Mouse (Mus musculus): ENCODE results near the gene Slc4a1. TPM values are rescaled to one million over a fixed set of nuclear protein-coding genes. Genes with fewer than 3 reads are reported as not detected.

The Slc4a1 gene
- polyA plus RNA-seq, 1 experiment from 2014 or later = 2.5 TPM

- H3K27me3 ChIP-seq (replicated peaks) = no peaks in the 10 kb centered on the region; the same call in 1 of the 2 replicates
- no peak for ATAC-seq (ENCODE audit: low FRiP score)
- no peak overlapping the region for H3K27ac ChIP-seq (replicated peaks)
- WGBS = 32% methylated on average over 2 of the region's 2 CpGs
- no peaks in the 10 kb centered on the region for H3K36me3 ChIP-seq
- no peak overlapping the region for H3K4me3 ChIP-seq (replicated peaks)
- H3K9ac ChIP-seq (replicated peaks) = no peak overlapping the region
- H3K4me2 ChIP-seq = no peak overlapping the region
- no peaks in the 10 kb centered on the region for H3K9me3 ChIP-seq (replicated peaks)
- H3K4me1 ChIP-seq = peaks cover 12% of the 10 kb centered on the region; the same call in 1 of the 2 replicates
Measured at GRCm38 (mm10) chr11:102373646-102374045, 7.6 kb upstream of the Slc4a1 start.

GRCm38 (mm10) chr11:102372936-102373335 is 6.9 kb upstream of the Slc4a1 start:
- H3K9ac ChIP-seq (replicated peaks) = no peak overlapping the region
- no peak overlapping the region for H3K4me2 ChIP-seq
- WGBS = 42% methylated on average over 14 of the region's 14 CpGs
- H3K27ac ChIP-seq (replicated peaks) = no peak overlapping the region
- no peak overlapping the region for H3K4me3 ChIP-seq (replicated peaks)
- no peaks in the 10 kb centered on the region for H3K36me3 ChIP-seq
- H3K9me3 ChIP-seq (replicated peaks) = no peaks in the 10 kb centered on the region
- no peak for ATAC-seq (ENCODE audit: low FRiP score)
- peaks cover 12% of the 10 kb centered on the region; the same call in 1 of the 2 replicates for H3K4me1 ChIP-seq
- no peaks in the 10 kb centered on the region; the same call in 1 of the 2 replicates for H3K27me3 ChIP-seq (replicated peaks)

GRCm38 (mm10) chr11:102371926-102372685 is 6.1 kb upstream of the Slc4a1 start:
- H3K4me2 ChIP-seq = no peak overlapping the region
- H3K4me3 ChIP-seq (replicated peaks) = no peak overlapping the region
- H3K27me3 ChIP-seq (replicated peaks) = no peaks in the 10 kb centered on the region; the same call in 1 of the 2 replicates
- H3K4me1 ChIP-seq = peaks cover 12% of the 10 kb centered on the region; the same call in 1 of the 2 replicates
- H3K27ac ChIP-seq (replicated peaks) = no peak overlapping the region
- H3K36me3 ChIP-seq = no peaks in the 10 kb centered on the region
- ATAC-seq (ENCODE audit: low FRiP score) = no peak
- H3K9ac ChIP-seq (replicated peaks) = no peak overlapping the region
- no peaks in the 10 kb centered on the region for H3K9me3 ChIP-seq (replicated peaks)
- 86% methylated on average over 12 of the region's 12 CpGs for WGBS

GRCm38 (mm10) chr11:102370285-102370684 is 4.3 kb upstream of the Slc4a1 start:
- ATAC-seq (ENCODE audit: low FRiP score) = no peak
- H3K9me3 ChIP-seq (replicated peaks) = no peaks in the 10 kb centered on the region
- 58% methylated on average over 7 of the region's 7 CpGs for WGBS
- no peak overlapping the region for H3K27ac ChIP-seq (replicated peaks)
- H3K4me1 ChIP-seq = peaks cover under 1% of the 10 kb centered on the region; the same call in 1 of the 2 replicates
- H3K27me3 ChIP-seq (replicated peaks) = no peaks in the 10 kb centered on the region; the same call in 1 of the 2 replicates
- no peak overlapping the region for H3K4me3 ChIP-seq (replicated peaks)
- no peaks in the 10 kb centered on the region for H3K36me3 ChIP-seq
- H3K9ac ChIP-seq (replicated peaks) = no peak overlapping the region
- no peak overlapping the region for H3K4me2 ChIP-seq

- no peaks in the 10 kb centered on the region; the same call in 1 of the 2 replicates for H3K27me3 ChIP-seq (replicated peaks)
- 77% methylated on average over 4 of the region's 4 CpGs for WGBS
- ATAC-seq (ENCODE audit: low FRiP score) = no peak
- no peak overlapping the region for H3K9ac ChIP-seq (replicated peaks)
- H3K4me1 ChIP-seq = no peaks in the 10 kb centered on the region
- H3K9me3 ChIP-seq (replicated peaks) = no peaks in the 10 kb centered on the region
- no peak overlapping the region for H3K4me3 ChIP-seq (replicated peaks)
- no peak overlapping the region for H3K4me2 ChIP-seq
- H3K27ac ChIP-seq (replicated peaks) = no peak overlapping the region
- H3K36me3 ChIP-seq = no peaks in the 10 kb centered on the region
Measured at GRCm38 (mm10) chr11:102369263-102369662, 3.3 kb upstream of the Slc4a1 start.

- no peak overlapping the region for H3K4me3 ChIP-seq (replicated peaks)
- no peak for ATAC-seq (ENCODE audit: low FRiP score)
- H3K9me3 ChIP-seq (replicated peaks) = no peaks in the 10 kb centered on the region
- H3K27ac ChIP-seq (replicated peaks) = no peak overlapping the region
- H3K27me3 ChIP-seq (replicated peaks) = no peaks in the 10 kb centered on the region; the same call in 1 of the 2 replicates
- no peak overlapping the region for H3K4me2 ChIP-seq
- no peaks in the 10 kb centered on the region for H3K36me3 ChIP-seq
- H3K9ac ChIP-seq (replicated peaks) = no peak overlapping the region
- WGBS = 79% methylated on average over 5 of the region's 5 CpGs
- H3K4me1 ChIP-seq = no peaks in the 10 kb centered on the region
Measured at GRCm38 (mm10) chr11:102368347-102368746, 2.3 kb upstream of the Slc4a1 start.

- ATAC-seq (ENCODE audit: low FRiP score) = no peak
- Histone ChIP-seq H3K27me3 (replicated peaks) (no peaks in the 10 kb centered on the region; the same call in 1 of the 2 replicates), H3K9me3 (replicated peaks) (no peaks in the 10 kb centered on the region), H3K9ac (replicated peaks) (no peak overlapping the region), H3K4me1 (no peaks in the 10 kb centered on the region), H3K4me3 (replicated peaks) (no peak overlapping the region), H3K27ac (replicated peaks) (no peak overlapping the region), H3K36me3 (no peaks in the 10 kb centered on the region), H3K4me2 (no peak overlapping the region)
- WGBS = 82% methylated on average over 9 of the region's 9 CpGs
Measured at GRCm38 (mm10) chr11:102367504-102368280, 1.7 kb upstream of the Slc4a1 start.

- no peak for ATAC-seq (ENCODE audit: low FRiP score)
- H3K9ac ChIP-seq (replicated peaks) = no peak overlapping the region
- no peaks in the 10 kb centered on the region for H3K27me3 ChIP-seq (replicated peaks)
- H3K27ac ChIP-seq (replicated peaks) = no peak overlapping the region
- H3K4me2 ChIP-seq = no peak overlapping the region
- H3K4me3 ChIP-seq (replicated peaks) = no peak overlapping the region
- no peaks in the 10 kb centered on the region for H3K9me3 ChIP-seq (replicated peaks)
- H3K4me1 ChIP-seq = no peaks in the 10 kb centered on the region
- 65% methylated on average over 4 of the region's 4 CpGs for WGBS
- H3K36me3 ChIP-seq = no peaks in the 10 kb centered on the region
Measured at GRCm38 (mm10) chr11:102365699-102366098, 304 bp downstream of the Slc4a1 start.

GRCm38 (mm10) chr11:102364570-102365371 is 1.2 kb downstream of the Slc4a1 start:
- H3K4me1 ChIP-seq = no peaks in the 10 kb centered on the region
- no peak for ATAC-seq (ENCODE audit: low FRiP score)
- no peak overlapping the region for H3K4me2 ChIP-seq
- no peak overlapping the region for H3K4me3 ChIP-seq (replicated peaks)
- no peaks in the 10 kb centered on the region for H3K9me3 ChIP-seq (replicated peaks)
- H3K27ac ChIP-seq (replicated peaks) = no peak overlapping the region
- WGBS = 82% methylated on average over 14 of the region's 14 CpGs
- H3K27me3 ChIP-seq (replicated peaks) = no peaks in the 10 kb centered on the region
- no peaks in the 10 kb centered on the region for H3K36me3 ChIP-seq
- no peak overlapping the region for H3K9ac ChIP-seq (replicated peaks)

GRCm38 (mm10) chr11:102363623-102364022 is 2.4 kb downstream of the Slc4a1 start:
- no peak for ATAC-seq (ENCODE audit: low FRiP score)
- WGBS = 73% methylated on average over 2 of the region's 2 CpGs

GRCm38 (mm10) chr11:102361776-102362495 is 4.1 kb downstream of the Slc4a1 start:
- Histone ChIP-seq H3K9ac (replicated peaks) (no peak overlapping the region), H3K27ac (replicated peaks) (no peak overlapping the region)
- 88% methylated on average over 8 of the region's 8 CpGs for WGBS

More at GRCm38 (mm10) chr11:102363623-102364022, 2.4 kb downstream of the Slc4a1 start:
- Histone ChIP-seq H3K27me3 (replicated peaks) (no peaks in the 10 kb centered on the region), H3K4me3 (replicated peaks) (no peak overlapping the region), H3K4me2 (no peak overlapping the region), H3K9me3 (replicated peaks) (no peaks in the 10 kb centered on the region), H3K36me3 (no peaks in the 10 kb centered on the region), H3K4me1 (no peaks in the 10 kb centered on the region), H3K9ac (replicated peaks) (no peak overlapping the region), H3K27ac (replicated peaks) (no peak overlapping the region)

More at GRCm38 (mm10) chr11:102361776-102362495, 4.1 kb downstream of the Slc4a1 start:
- Histone ChIP-seq H3K4me2 (no peak overlapping the region), H3K36me3 (no peaks in the 10 kb centered on the region), H3K4me3 (replicated peaks) (no peak overlapping the region), H3K27me3 (replicated peaks) (no peaks in the 10 kb centered on the region; the same call in 1 of the 2 replicates), H3K4me1 (no peaks in the 10 kb centered on the region), H3K9me3 (replicated peaks) (no peaks in the 10 kb centered on the region)
- no peak for ATAC-seq (ENCODE audit: low FRiP score)
